ENCODE assay signal across 26 mouse cellular contexts in the genomic region with DNA sequence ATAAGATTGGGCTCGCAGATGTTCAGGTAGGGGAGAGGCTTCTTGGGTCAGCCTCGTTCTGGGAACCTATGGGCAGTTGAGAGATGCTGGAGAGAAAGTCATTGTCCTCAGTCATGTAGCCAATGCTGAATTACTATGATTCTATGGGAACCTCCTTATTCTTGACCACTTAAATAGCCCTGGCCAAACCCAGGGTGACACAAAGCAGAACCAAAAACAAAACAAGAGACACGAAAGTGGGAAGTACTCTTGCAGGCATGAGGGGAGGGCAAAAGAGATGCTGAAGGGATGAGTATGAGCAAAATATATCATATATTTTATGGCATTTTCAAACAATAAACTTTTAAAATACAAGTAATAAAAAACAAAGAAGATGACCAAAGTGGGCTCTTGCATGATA. TPM values are rescaled to one million over a fixed set of nuclear protein-coding genes. Genes with fewer than 3 reads are reported as not detected.
"Had no signal": no experiment of that assay in that cellular context is flagged by ENCODE, and none has a peak within 500 bp of the region (broad histone marks: within the 10 kb centered on the region; RNA-seq: fewer than 3 reads in every experiment).

No protein-coding gene starts in this region.

- DNase-seq: kidney, adult 2 months; kidney, postnatal 25 days; layer of hippocampus, postnatal 36 days; lung, adult 18-20 months; lung, postnatal 10 days; lung, postnatal 36 days; retina, postnatal 1 day; thymus, adult 2 months; thymus, postnatal 14 days; thymus, postnatal 4 days had no signal

- ATAC-seq: intestine, postnatal 0 days; midbrain, embryonic 15.5 days had no signal

RNA-seq across cellular contexts. Expression of a gene that starts 17.5 kb away (rescaled TPM):
- total RNA-seq: layer of hippocampus, postnatal 10 days; layer of hippocampus, postnatal 36 days; left cerebral cortex, adult 2 months; left cerebral cortex, postnatal 10 days; left cerebral cortex, postnatal 36 days; neutrophil, adult 5-6 weeks had no signal
- polyA plus RNA-seq: kidney, embryonic 14.5 days; limb, embryonic 11.5 days; limb, embryonic 14.5 days; liver, embryonic 11.5 days; lung, embryonic 15.5 days; midbrain, embryonic 12.5 days; midbrain, embryonic 15.5 days; neural tube, embryonic 13.5 days; stomach, embryonic 14.5 days; stomach, postnatal 0 days had no signal
